8 mouse cellular contexts compared by ENCODE assay signal in genomic region chr4:32572118-32572517, GRCm38 (mm10). TPM values are rescaled to one million over a fixed set of nuclear protein-coding genes. Genes with fewer than 3 reads are reported as not detected.
DNase-seq lines count a peak whose midpoint lies in the region; ATAC-seq and TF ChIP-seq lines count a peak whose summit lies in the region.

No protein-coding gene starts in this region.

- H3K27ac ChIP-seq in left cerebral cortex, adult 2 months: no peak overlapping the region; the same call in 1 of the 2 replicates
- no peak overlapping the region for H3K27ac ChIP-seq in cortical plate, adult 2 months (ENCODE audit: insufficient read depth, low read length)
- no peak overlapping the region for H3K27ac ChIP-seq in hindbrain, embryonic 10.5 days
- no peak overlapping the region for H3K27ac ChIP-seq in midbrain, embryonic 10.5 days (replicated peaks)
- H3K27ac ChIP-seq in stomach, postnatal 0 days (replicated peaks): no peak overlapping the region

- no peak overlapping the region for H3K4me2 ChIP-seq in stomach, postnatal 0 days (replicated peaks; ENCODE audit: low read depth)

- TF ChIP-seq CTCF in left cerebral cortex, adult 2 months (IDR thresholded peaks at IDR 0.05): peak; percentile 76
- peak; percentile 42; the same call in 1 of the 2 replicates for TF ChIP-seq CTCF in cortical plate, adult 2 months (IDR thresholded peaks at IDR 0.05; ENCODE audit: extremely low read depth, insufficient read depth, low read length)
- TF ChIP-seq CTCF in stomach, postnatal 0 days (IDR thresholded peaks at IDR 0.05; ENCODE audit: low read depth): peak; percentile 88

- 61% methylated on average over 1 of the region's 1 CpGs for WGBS in hindbrain, embryonic 10.5 days
- 66% methylated on average over 1 of the region's 1 CpGs for WGBS in midbrain, embryonic 10.5 days
- 57% methylated on average over 1 of the region's 1 CpGs for WGBS in stomach, postnatal 0 days

- H3K36me3 ChIP-seq in hindbrain, embryonic 10.5 days: peaks cover 13% of the 10 kb centered on the region
- H3K36me3 ChIP-seq in midbrain, embryonic 10.5 days: peaks cover 9% of the 10 kb centered on the region
- no peaks in the 10 kb centered on the region for H3K36me3 ChIP-seq in stomach, postnatal 0 days (ENCODE audit: control insufficient read depth, insufficient read depth, low read length)

- H3K4me1 ChIP-seq in cortical plate, adult 2 months (ENCODE audit: control insufficient read depth, insufficient read depth, low read length): no peaks in the 10 kb centered on the region; the same call in 1 of the 2 replicates
- peaks cover 20% of the 10 kb centered on the region for H3K4me1 ChIP-seq in hindbrain, embryonic 10.5 days (replicated peaks)
- H3K4me1 ChIP-seq in midbrain, embryonic 10.5 days: peaks cover 26% of the 10 kb centered on the region
- peaks cover 3% of the 10 kb centered on the region; the same call in 1 of the 2 replicates for H3K4me1 ChIP-seq in stomach, postnatal 0 days (replicated peaks; ENCODE audit: control insufficient read depth, insufficient read depth)

- intact Hi-C loops in left cerebral cortex, adult 2 months (cut with DNase I): loop anchor here (1.0 to 5.0 kb wide), 4 partner anchors 330 to 600 kb away; no protein-coding TSS in a partner anchor
- intact Hi-C loops in left cerebral cortex, postnatal 14 days (cut with DNase I): no loop called here

- ATAC-seq in stomach, postnatal 0 days (ENCODE audit: low FRiP score, low TSS enrichment): peak; percentile 74

- no peak for TF ChIP-seq POLR2A in cortical plate, adult 2 months (IDR thresholded peaks at IDR 0.05; ENCODE audit: extremely low read depth, insufficient read depth, low read length)

- TF ChIP-seq EP300 in stomach, postnatal 0 days (optimal IDR thresholded peaks at IDR 0.05): no peak

- H3K9ac ChIP-seq in stomach, postnatal 0 days (ENCODE audit: low read length): no peak overlapping the region

- no peaks in the 10 kb centered on the region for H3K27me3 ChIP-seq in hindbrain, embryonic 10.5 days (ENCODE audit: insufficient read depth, poor library complexity, severe bottlenecking)
- no peaks in the 10 kb centered on the region for H3K27me3 ChIP-seq in midbrain, embryonic 10.5 days (ENCODE audit: low read depth, poor library complexity, severe bottlenecking)
- H3K27me3 ChIP-seq in stomach, postnatal 0 days (ENCODE audit: control insufficient read depth, insufficient read depth, low read length): no peaks in the 10 kb centered on the region

- DNase-seq in left cerebral cortex, adult 2 months (ENCODE audit: extremely low spot score in 1 of 2, low spot score in 2 of 2): peak; percentile 38 to 42
- DNase-seq in left cerebral cortex, adult 8-10 months (ENCODE audit: low spot score in 2 of 2): no peak
- DNase-seq in NIH3T3 (ENCODE audit: low read depth): peak; percentile 78
- DNase-seq in hindbrain, embryonic 10.5 days (ENCODE audit: low spot score): peak; percentile 47
- peak; percentile 46 to 52 for DNase-seq in left cerebral cortex, postnatal 14 days (ENCODE audit: low spot score in 2 of 2)
- peak; percentile 39 for DNase-seq in midbrain, embryonic 10.5 days (ENCODE audit: low spot score)
- DNase-seq in stomach, postnatal 0 days (ENCODE audit: low spot score): peak; percentile 50

- H3K9me3 ChIP-seq in hindbrain, embryonic 10.5 days: no peaks in the 10 kb centered on the region
- no peaks in the 10 kb centered on the region for H3K9me3 ChIP-seq in midbrain, embryonic 10.5 days (replicated peaks)
- H3K9me3 ChIP-seq in stomach, postnatal 0 days (ENCODE audit: control insufficient read depth, low read length): no peaks in the 10 kb centered on the region

- no peak overlapping the region for H3K4me3 ChIP-seq in left cerebral cortex, adult 2 months
- H3K4me3 ChIP-seq in cortical plate, adult 2 months (ENCODE audit: insufficient read depth, low read length): no peak overlapping the region
- H3K4me3 ChIP-seq in hindbrain, embryonic 10.5 days: no peak overlapping the region
- H3K4me3 ChIP-seq in midbrain, embryonic 10.5 days: no peak overlapping the region
- H3K4me3 ChIP-seq in stomach, postnatal 0 days (ENCODE audit: low read depth, low read length): no peak overlapping the region

RNA-seq across cellular contexts. Expression of gene Gja10, which starts 30.4 kb away (rescaled TPM):
- total RNA-seq in left cerebral cortex, adult 2 months (2021): not detected
- total RNA-seq in left cerebral cortex, adult 8-10 months (2022): not detected
- polyA plus RNA-seq in cortical plate, adult 2 months (2012; rRNA removed): not detected in 2 replicates
- polyA plus RNA-seq in hindbrain, embryonic 10.5 days (2016; fragmentation: Nextera tagmentation; extraction: Ambion mirVana): 0.14 TPM in 1 of 2 replicates, not detected in the other
- not detected for total RNA-seq in left cerebral cortex, postnatal 14 days (2021)
- polyA plus RNA-seq in midbrain, embryonic 10.5 days (2016; fragmentation: Nextera tagmentation; extraction: Ambion mirVana): 0.07 TPM in 2 replicates
- not detected in 2 replicates for polyA plus RNA-seq in stomach, postnatal 0 days (2015; fragmentation: Nextera tagmentation; extraction: Ambion mirVana)

RNA-seq across cellular contexts. Expression of gene Casp8ap2, which starts 43.1 kb away (rescaled TPM):
- total RNA-seq in left cerebral cortex, adult 2 months (2021): 10 to 100 TPM in 1 of 2 experiments, 1 to 10 TPM in 1; 9.0 to 10.8 TPM
- total RNA-seq in left cerebral cortex, adult 8-10 months (2022): 10 to 100 TPM in 2 of 4 experiments, 1 to 10 TPM in 2; 9.6 to 11.3 (median 10.1) TPM
- 4.3 and 5.2 TPM in 2 replicates for polyA plus RNA-seq in cortical plate, adult 2 months (2012; rRNA removed)
- 43.2 and 77.1 TPM in 2 replicates for polyA plus RNA-seq in hindbrain, embryonic 10.5 days (2016; fragmentation: Nextera tagmentation; extraction: Ambion mirVana)
- total RNA-seq in left cerebral cortex, postnatal 14 days (2021): 1 to 10 TPM; 8.4 to 8.6 TPM
- 74.5 and 77.4 TPM in 2 replicates for polyA plus RNA-seq in midbrain, embryonic 10.5 days (2016; fragmentation: Nextera tagmentation; extraction: Ambion mirVana)
- 15.7 and 19.4 TPM in 2 replicates for polyA plus RNA-seq in stomach, postnatal 0 days (2015; fragmentation: Nextera tagmentation; extraction: Ambion mirVana)

Comparison
In these comparisons a context has a peak if more than half of its experiments do, and no peak if none do; other contexts are left out.
1. DNase-seq: peak in left cerebral cortex, adult 2 months (2 of 2), NIH3T3 (single experiment), hindbrain, embryonic 10.5 days (single experiment), left cerebral cortex, postnatal 14 days (2 of 2), midbrain, embryonic 10.5 days (single experiment) and stomach, postnatal 0 days (single experiment); none in left cerebral cortex, adult 8-10 months (0 of 2).
2. Peak in every context shown above with its lines, with median percentiles within 50 percentile points of each other: CTCF ChIP-seq.